Mouse (Mus musculus) testis, adult 2 months (tissue): ENCODE measurements around the gene Trcg1.

Source experiments
- CTCF ChIP-seq: fragments of 200-500 bp; IDR thresholded peaks from 2 replicates; pipeline ENCODE4 v1.5.1; 2012; ENCODE audit warnings: low read depth, mild to moderate bottlenecking, inconsistent platforms, low read length, moderate library complexity; ENCODE audit not compliant: control insufficient read depth, insufficient read depth, insufficient replicate concordance
- POLR2A ChIP-seq: fragments of 200-500 bp; IDR thresholded peaks from 2 replicates; pipeline ENCODE4 v1.6.1; 2012; ENCODE audit warnings: low read depth, mild to moderate bottlenecking, inconsistent platforms, low read length, moderate library complexity; ENCODE audit not compliant: control insufficient read depth

DNA sequence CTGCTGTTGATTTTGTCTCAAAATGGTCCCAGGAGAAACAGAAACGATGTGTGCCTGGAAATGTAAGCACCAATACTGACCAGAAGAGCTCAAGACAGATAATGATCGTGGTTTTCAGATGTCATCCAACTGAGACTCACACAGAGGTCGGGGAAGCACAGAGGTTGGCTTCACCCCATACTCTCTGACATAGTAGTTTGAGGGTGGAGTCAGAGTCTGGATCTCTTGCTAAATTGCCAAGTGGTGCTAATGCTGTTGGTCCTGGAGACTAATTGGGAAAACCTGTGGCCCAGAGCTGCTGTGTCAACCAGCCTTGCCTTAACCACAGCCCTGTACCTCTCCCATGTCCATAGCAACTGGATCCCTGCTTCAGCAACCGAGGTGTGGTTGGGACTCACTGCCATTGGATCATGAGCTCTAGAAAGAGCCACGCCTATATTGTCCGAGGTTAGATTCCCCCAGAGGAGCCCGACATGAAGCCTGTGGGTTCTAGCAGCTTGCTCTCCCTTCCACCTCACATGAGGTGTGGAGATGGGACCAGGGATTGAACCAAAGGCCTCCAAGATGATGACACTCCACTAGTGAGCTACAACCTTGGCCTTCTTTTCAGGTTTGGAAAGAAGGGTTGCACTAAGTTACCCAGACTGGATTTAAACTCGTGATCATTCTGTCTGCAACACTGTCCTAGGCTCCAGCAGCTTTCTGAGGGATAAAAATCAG is 4.7 kb upstream of the Trcg1 start:
- no peak for TF ChIP-seq POLR2A
- no peak for TF ChIP-seq CTCF
